Mouse (Mus musculus) myocyte (in vitro differentiated cells): ENCODE results near the gene Sox18.

Experiments used
- CEBPB ChIP-seq: IDR thresholded peaks from 2 replicates; pipeline ENCODE4 v1.6.1; 2011; ENCODE audit warnings: mild to moderate bottlenecking, moderate library complexity; ENCODE audit not compliant: poor library complexity, insufficient read depth, severe bottlenecking
- E2F4 ChIP-seq: IDR thresholded peaks from one replicate; pipeline ENCODE4 v1.6.1; 2011; ENCODE audit warnings: mild to moderate bottlenecking, control low read depth, moderate library complexity; ENCODE audit not compliant: insufficient read depth
- MAX ChIP-seq: IDR thresholded peaks from one replicate; pipeline ENCODE4 v1.6.1; 2011; ENCODE audit warnings: low read depth, mild to moderate bottlenecking, control low read depth
- MYOD1 ChIP-seq, 3 experiments: IDR thresholded peaks; one replicate each; pipeline ENCODE4 v1.6.1; 2011; ENCODE audit warnings: control low read depth in 2 of 3, low read depth in 2 of 3, mild to moderate bottlenecking in 2 of 3, moderate library complexity in 1 of 3; ENCODE audit not compliant: insufficient read length in 2 of 3, control insufficient read depth in 1 of 3
- MYOG ChIP-seq, 3 experiments: IDR thresholded peaks; one replicate each; pipeline ENCODE4 v1.6.1; 2011; ENCODE audit warnings: control low read depth in 2 of 3, low read depth in 2 of 3, mild to moderate bottlenecking in 2 of 3; ENCODE audit not compliant: insufficient read length in 2 of 3, control insufficient read depth in 1 of 3, insufficient read depth in 1 of 3
- POLR2A ChIP-seq: IDR thresholded peaks from one replicate; pipeline ENCODE4 v1.6.1; 2011; ENCODE audit warnings: low read depth, mild to moderate bottlenecking, control low read depth, moderate library complexity; ENCODE audit not compliant: insufficient read length
- POLR2AphosphoS2 ChIP-seq: IDR thresholded peaks from one replicate; pipeline ENCODE4 v1.6.1; 2011; ENCODE audit warnings: low read depth, control low read depth; ENCODE audit not compliant: insufficient read length
- TCF12 ChIP-seq: IDR thresholded peaks from one replicate; pipeline ENCODE4 v1.6.1; 2011; ENCODE audit warnings: mild to moderate bottlenecking, control low read depth; ENCODE audit not compliant: poor library complexity, insufficient read depth, severe bottlenecking
- TCF3 ChIP-seq: IDR thresholded peaks from one replicate; pipeline ENCODE4 v1.6.1; 2011; ENCODE audit warnings: low read depth, control low read depth; ENCODE audit not compliant: insufficient read length
- USF1 ChIP-seq: IDR thresholded peaks from one replicate; pipeline ENCODE4 v1.6.1; 2011; ENCODE audit warnings: low read depth, mild to moderate bottlenecking, control low read depth, moderate library complexity

- TF ChIP-seq POLR2A (peak; percentile 68), USF1 (no peak), E2F4 (no peak), MYOD1 (IDR thresholded peaks at IDR 0.05; ENCODE audit: control insufficient read depth in 1 of 3, insufficient read length in 2 of 3, low read depth in 2 of 3) (no peak), TCF12 (no peak), MYOG (IDR thresholded peaks at IDR 0.05; ENCODE audit: control insufficient read depth in 1 of 3, insufficient read depth in 1 of 3, insufficient read length in 2 of 3, low read depth in 2 of 3) (no peak), POLR2AphosphoS2 (no peak), MAX (no peak), TCF3 (no peak), CEBPB (no peak)
Observed at GRCm38 (mm10) chr2:181679951-181680715, 8.7 kb upstream of the Sox18 start, which contains the start of gene Tcea2.
